ENCODE assay signal across 8 mouse cellular contexts in the genomic region with DNA sequence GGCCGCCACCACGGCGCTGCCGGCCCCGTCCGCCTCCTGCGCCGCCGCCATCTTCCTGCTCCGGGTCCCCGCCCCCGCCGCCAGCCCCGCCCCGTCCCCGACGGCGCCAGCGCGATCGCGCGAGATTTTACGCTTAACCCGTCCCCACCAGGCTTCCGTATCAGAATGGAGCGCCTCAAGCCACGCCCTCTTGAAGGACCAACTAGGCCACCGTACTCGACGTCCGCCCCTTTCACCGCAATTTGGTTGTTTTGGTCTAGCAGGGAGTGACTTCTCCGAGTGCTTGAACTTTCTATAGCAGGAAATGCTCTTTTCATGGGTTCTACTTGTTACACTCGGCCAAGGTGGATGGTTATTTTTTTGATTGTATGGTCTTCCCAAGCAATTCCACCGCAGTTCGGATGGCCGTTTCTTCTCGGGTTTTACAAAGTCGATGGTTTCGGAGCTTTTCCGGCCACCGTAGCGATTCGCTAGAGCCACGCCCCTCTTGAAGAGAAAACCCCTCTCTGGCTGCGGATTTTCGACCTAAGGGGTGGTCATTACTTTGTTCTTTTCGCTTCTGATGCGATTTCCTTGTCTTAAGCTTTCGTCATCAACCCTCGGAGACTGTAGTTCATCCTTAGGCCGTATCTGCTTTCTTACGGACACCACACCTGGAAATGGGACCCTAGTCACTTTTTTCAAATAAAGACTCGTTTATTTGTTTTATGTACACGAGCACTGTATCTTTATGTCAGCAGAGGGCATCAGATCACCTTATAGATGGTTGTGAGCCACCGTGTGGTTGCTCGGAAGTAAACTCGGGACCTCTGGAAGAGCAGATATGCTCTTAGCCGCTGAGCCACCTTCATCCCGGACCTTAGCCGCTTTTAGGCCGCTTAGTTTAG. TPM values are rescaled to one million over a fixed set of nuclear protein-coding genes. Genes with fewer than 3 reads are reported as not detected.
A peak's percentile ranks its signal among the peaks of the same experiment; 100 is the strongest.
DNase-seq lines count a peak whose midpoint lies in the region; ATAC-seq lines count a peak whose summit lies in the region.

A gene (minus strand): TSS at position 79 of the 887 bp plus-strand sequence.

- H3K9ac ChIP-seq in hindbrain, embryonic 15.5 days: peak within 1 kb of the TSS; percentile 94

- no peaks in the 10 kb centered on the region for H3K36me3 ChIP-seq in hindbrain, embryonic 15.5 days

- H3K9me3 ChIP-seq in hindbrain, embryonic 15.5 days: no peaks in the 10 kb centered on the region

- peak within 1 kb of the TSS; percentile 85 for H3K4me2 ChIP-seq in hindbrain, embryonic 15.5 days

- peaks cover 33% of the 10 kb centered on the region for H3K4me1 ChIP-seq in hindbrain, embryonic 15.5 days (replicated peaks)

- peak; percentile 97 for DNase-seq in T-cell, adult 2 months (ENCODE audit: low spot score)
- DNase-seq in cerebellum, postnatal 36 days: peak; percentile 98 to 99
- DNase-seq in frontal cortex, postnatal 36 days (ENCODE audit: low spot score in 2 of 2): peak; percentile 98
- DNase-seq in left cerebral cortex, adult 11 months (ENCODE audit: low spot score): peak; percentile 95
- peak; percentile 97 to 98 for DNase-seq in lung, postnatal 4 days
- DNase-seq in retina, postnatal 7 days (ENCODE audit: low read depth, low spot score): peak; percentile 97
- peak; percentile 95 for DNase-seq in urinary bladder, adult 2 months (ENCODE audit: low spot score)

- WGBS in hindbrain, embryonic 15.5 days: under 1% methylated on average over 63 of the region's 63 CpGs

- no peaks in the 10 kb centered on the region for H3K27me3 ChIP-seq in hindbrain, embryonic 15.5 days

- H3K27ac ChIP-seq in hindbrain, embryonic 15.5 days (replicated peaks): peak within 1 kb of the TSS; percentile 91

- peak within 1 kb of the TSS; percentile 80 for H3K4me3 ChIP-seq in hindbrain, embryonic 15.5 days

- ATAC-seq in hindbrain, embryonic 15.5 days (ENCODE audit: low FRiP score, low read depth): peak; percentile 85

RNA-seq across cellular contexts. Expression of the gene that starts here (rescaled TPM):
- 134 and 143 TPM in 2 replicates for polyA plus RNA-seq in hindbrain, embryonic 15.5 days (2015; fragmentation: Nextera tagmentation; extraction: Ambion mirVana)
- polyA plus RNA-seq in urinary bladder, adult 2 months (2012; rRNA removed): 54.8 and 64.2 TPM in 2 replicates

Comparison
In these comparisons a context has a peak if more than half of its experiments do, and no peak if none do; other contexts are left out.
1. Peak in every context shown above with its lines: DNase-seq, ATAC-seq, H3K4me3 ChIP-seq and H3K27ac ChIP-seq.